Mouse (Mus musculus) E14TG2a.4 (cell line): ENCODE measurements around the gene 1700057G04Rik.

Experiments
- CTCF ChIP-seq: conservative IDR thresholded peaks from 2 replicates; pipeline ENCODE4 v1.5.1; 2014; ENCODE audit warnings: low read length
- NANOG ChIP-seq: IDR thresholded peaks from 2 replicates; pipeline ENCODE4 v1.6.1; 2014; ENCODE audit warnings: borderline replicate concordance, low read length, mixed read lengths
- POU5F1 ChIP-seq: IDR thresholded peaks from 2 replicates; pipeline ENCODE4 v1.6.1; 2014; ENCODE audit warnings: low read length, borderline replicate concordance

GRCm38 (mm10) chr9:92387404-92387803 lies 78.2 kb downstream of the 1700057G04Rik start:
- TF ChIP-seq CTCF (no peak), NANOG (no peak), POU5F1 (no peak)
